In the genomic region with DNA sequence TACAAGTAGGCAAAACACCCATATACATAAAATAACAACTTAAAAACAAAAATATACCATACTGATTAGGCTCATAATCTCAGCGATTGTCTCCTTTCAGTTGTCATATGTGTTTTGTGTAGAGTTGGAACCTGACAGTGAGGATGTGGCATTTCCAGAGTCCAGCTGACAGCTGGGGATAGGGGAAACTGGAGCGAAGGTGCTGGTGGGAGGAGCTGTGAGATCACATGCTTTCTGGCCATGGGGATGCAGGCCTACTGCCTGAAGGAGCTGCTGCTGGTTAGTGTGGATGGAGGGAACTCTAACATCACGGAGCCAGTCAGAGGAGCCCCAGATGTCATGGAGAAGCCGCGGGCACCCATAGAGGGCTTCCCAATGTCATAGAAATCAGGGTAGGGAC, we compare ENCODE assay signal across 28 mouse cellular contexts. TPM values are rescaled to one million over a fixed set of nuclear protein-coding genes. Genes with fewer than 3 reads are reported as not detected.
DNase-seq lines count a peak whose midpoint lies in the region; ATAC-seq lines count a peak whose summit lies in the region.
"Had no signal": no experiment of that assay in that cellular context is flagged by ENCODE, and none has a peak within 500 bp of the region (broad histone marks: within the 10 kb centered on the region; RNA-seq: fewer than 3 reads in every experiment).

No protein-coding gene starts in this region.

- WGBS in kidney, embryonic 16.5 days: 92% methylated on average over 5 of the region's 5 CpGs

- no peak overlapping the region for H3K4me3 ChIP-seq in kidney, embryonic 16.5 days (ENCODE audit: low read length)
- H3K4me3 ChIP-seq: embryonic facial prominence, embryonic 10.5 days; embryonic facial prominence, embryonic 12.5 days; forebrain, embryonic 13.5 days; forebrain, embryonic 15.5 days had no signal

- H3K27me3 ChIP-seq in kidney, embryonic 16.5 days (ENCODE audit: insufficient read depth, low read length): no peaks in the 10 kb centered on the region
- H3K27me3 ChIP-seq: embryonic facial prominence, embryonic 12.5 days; forebrain, embryonic 13.5 days; forebrain, embryonic 15.5 days; Patski had no signal

- peaks cover 9% of the 10 kb centered on the region for H3K9me3 ChIP-seq in kidney, embryonic 16.5 days (ENCODE audit: low read length)

- intact Hi-C loops in heart, postnatal 36 days (cut with DNase I): no loop called here

- peak; percentile 82 for DNase-seq in heart, adult 11 months
- DNase-seq in heart, postnatal 36 days: no peak
- peak; percentile 34 for DNase-seq in kidney, adult 18-20 months
- no peak for DNase-seq in kidney, postnatal 4 days
- DNase-seq in kidney, adult 9 months: peak; percentile 48
- DNase-seq: adrenal gland, adult 8-10 months; adrenal gland, postnatal 14 days; adrenal gland, postnatal 36 days; B cell, adult 2 months; cerebellum, adult 11-12 months; cerebellum, adult 2 months; cerebellum, adult 9-10 months; cerebellum, postnatal 10 days; cerebellum, postnatal 25 days had no signal

- H3K9ac ChIP-seq in kidney, embryonic 16.5 days (replicated peaks; ENCODE audit: low read length): no peak overlapping the region
- H3K9ac ChIP-seq: embryonic facial prominence, embryonic 12.5 days; forebrain, embryonic 13.5 days; forebrain, embryonic 15.5 days had no signal

- H3K4me1 ChIP-seq in kidney, embryonic 16.5 days (ENCODE audit: insufficient read depth, low read length): 0 out of 2 replicates have a peak, but pooled peaks cover 6% of the 10 kb centered on the region
- H3K4me1 ChIP-seq: embryonic facial prominence, embryonic 10.5 days; embryonic facial prominence, embryonic 12.5 days; forebrain, embryonic 13.5 days; forebrain, embryonic 15.5 days had no signal

- no peak overlapping the region for H3K4me2 ChIP-seq in kidney, embryonic 16.5 days (replicated peaks; ENCODE audit: low read depth, low read length)
- H3K4me2 ChIP-seq: embryonic facial prominence, embryonic 12.5 days; forebrain, embryonic 13.5 days; forebrain, embryonic 15.5 days had no signal

- H3K27ac ChIP-seq in kidney, embryonic 16.5 days (ENCODE audit: low read length): no peak overlapping the region
- H3K27ac ChIP-seq: embryonic facial prominence, embryonic 10.5 days; embryonic facial prominence, embryonic 12.5 days; forebrain, embryonic 13.5 days; forebrain, embryonic 15.5 days had no signal

- ATAC-seq in kidney, embryonic 16.5 days (ENCODE audit: low FRiP score, low TSS enrichment): no peak
- ATAC-seq: activated CD4-positive, CD25-positive, alpha-beta regulatory T cell, adult 4 months; CD4-positive, CD25-positive, alpha-beta regulatory T cell, adult 4 months; forebrain, embryonic 13.5 days; forebrain, embryonic 15.5 days; Patski had no signal

- H3K36me3 ChIP-seq in kidney, embryonic 16.5 days (ENCODE audit: insufficient read depth, low read length): no peaks in the 10 kb centered on the region
- H3K36me3 ChIP-seq: embryonic facial prominence, embryonic 10.5 days; embryonic facial prominence, embryonic 12.5 days; forebrain, embryonic 15.5 days; G1E had no signal

RNA-seq across cellular contexts. Expression of a gene that starts 3.1 kb away (rescaled TPM):
- not detected for total RNA-seq in heart, postnatal 36 days (2021)
- polyA plus RNA-seq in kidney, embryonic 16.5 days (2015; fragmentation: Nextera tagmentation; extraction: Ambion mirVana): 22.1 and 22.9 TPM in 2 replicates
- total RNA-seq: adrenal gland, adult 18-20 months; adrenal gland, adult 8-10 months; adrenal gland, postnatal 14 days; adrenal gland, postnatal 36 days; CH12.LX; G1E had no signal
- polyA plus RNA-seq: activated CD4-positive, CD25-positive, alpha-beta regulatory T cell, adult 4 months; CD4-positive, CD25-positive, alpha-beta regulatory T cell, adult 4 months; cerebellum, adult 2 months; cortical plate, adult 2 months; embryonic facial prominence, embryonic 10.5 days; embryonic facial prominence, embryonic 12.5 days; embryonic facial prominence, embryonic 14.5 days; forebrain, embryonic 11.5 days; forebrain, embryonic 13.5 days; G1E had no signal

RNA-seq across cellular contexts. Expression of a gene that starts 46.8 kb away (rescaled TPM):
- total RNA-seq in heart, postnatal 36 days (2021): not detected
- polyA plus RNA-seq in kidney, embryonic 16.5 days (2015; fragmentation: Nextera tagmentation; extraction: Ambion mirVana): not detected in 2 replicates
- total RNA-seq: adrenal gland, adult 18-20 months; adrenal gland, adult 8-10 months; adrenal gland, postnatal 14 days; adrenal gland, postnatal 36 days; CH12.LX had no signal
- polyA plus RNA-seq: CD4-positive, CD25-positive, alpha-beta regulatory T cell, adult 4 months; cerebellum, adult 2 months; cortical plate, adult 2 months; embryonic facial prominence, embryonic 10.5 days; embryonic facial prominence, embryonic 12.5 days; embryonic facial prominence, embryonic 14.5 days; forebrain, embryonic 11.5 days; forebrain, embryonic 13.5 days; forebrain, embryonic 15.5 days; G1E; Patski had no signal

RNA-seq across cellular contexts. Expression of a gene that starts 48.9 kb away (rescaled TPM):
- 1 to 10 TPM; 1.4 to 3.4 TPM for total RNA-seq in heart, postnatal 36 days (2021)
- 44.0 and 52.4 TPM in 2 replicates for polyA plus RNA-seq in kidney, embryonic 16.5 days (2015; fragmentation: Nextera tagmentation; extraction: Ambion mirVana)
- total RNA-seq: G1E had no signal
- polyA plus RNA-seq: activated CD4-positive, CD25-positive, alpha-beta regulatory T cell, adult 4 months; CD4-positive, CD25-positive, alpha-beta regulatory T cell, adult 4 months; G1E had no signal

Comparison
In these comparisons a context has a peak if more than half of its experiments do, and no peak if none do; other contexts are left out.
1. DNase-seq: peak in heart, adult 11 months (single experiment), kidney, adult 18-20 months (single experiment) and kidney, adult 9 months (single experiment); none in heart, postnatal 36 days (0 of 2) and kidney, postnatal 4 days (0 of 2).